In the genomic region with DNA sequence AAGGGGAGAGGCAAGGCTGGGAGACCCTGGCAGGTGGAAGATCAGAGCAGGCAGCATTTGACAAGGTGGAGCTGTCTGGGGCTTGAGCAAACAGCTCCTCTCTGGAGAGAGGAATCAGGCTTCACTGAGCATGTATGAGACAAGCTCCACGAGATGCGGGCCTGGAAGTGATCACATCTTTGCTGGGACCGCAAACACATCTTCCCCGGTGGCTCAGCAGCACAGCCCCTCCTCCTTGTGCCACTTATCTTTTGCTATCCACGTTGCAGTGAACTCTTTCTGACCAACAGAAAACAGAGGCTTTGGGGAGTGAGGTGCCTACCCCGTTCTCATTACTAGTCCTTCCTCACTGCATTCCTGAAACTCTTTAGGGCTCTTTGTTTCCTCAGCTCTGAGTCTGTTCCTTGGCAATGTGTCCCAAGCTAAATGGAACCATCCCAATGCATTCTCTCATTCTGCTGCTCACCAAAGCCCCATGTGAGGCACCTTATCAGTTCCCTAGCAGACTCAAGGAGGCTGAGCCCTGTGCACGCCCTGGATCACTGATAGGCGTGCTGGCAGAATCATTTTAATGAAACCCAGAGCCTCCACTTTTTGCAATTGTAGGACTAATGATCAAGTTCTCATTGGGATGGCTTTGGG, we compare ENCODE assay signal across 14 mouse cellular contexts.
DNase-seq lines count a peak whose midpoint lies in the region; ATAC-seq and TF ChIP-seq lines count a peak whose summit lies in the region.
"Had no signal": no experiment of that assay in that cellular context is flagged by ENCODE, and none has a peak within 500 bp of the region (broad histone marks: within the 10 kb centered on the region; RNA-seq: fewer than 3 reads in every experiment).

No protein-coding gene starts in this region.

- peak; percentile 93 for TF ChIP-seq EP300 in liver, embryonic 14.5 days (IDR thresholded peaks at IDR 0.05; ENCODE audit: low read depth)

- 64% methylated on average over 8 of the region's 8 CpGs for WGBS in forebrain, embryonic 10.5 days
- 60% methylated on average over 8 of the region's 8 CpGs for WGBS in forebrain, embryonic 15.5 days
- WGBS in midbrain, embryonic 12.5 days: 55% methylated on average over 8 of the region's 8 CpGs
- WGBS in midbrain, embryonic 16.5 days: 40% methylated on average over 8 of the region's 8 CpGs
- 4% methylated on average over 8 of the region's 8 CpGs for WGBS in liver, embryonic 14.5 days (ENCODE audit: insufficient replicate concordance)
- 17% methylated on average over 8 of the region's 8 CpGs for WGBS in stomach, embryonic 16.5 days

- H3K9ac ChIP-seq in forebrain, embryonic 15.5 days (replicated peaks): no peak overlapping the region
- H3K9ac ChIP-seq in midbrain, embryonic 12.5 days (replicated peaks): no peak overlapping the region
- no peak overlapping the region for H3K9ac ChIP-seq in midbrain, embryonic 16.5 days (ENCODE audit: low read depth, low read length)
- peak overlapping the region; percentile 69 for H3K9ac ChIP-seq in liver, embryonic 14.5 days (replicated peaks)
- H3K9ac ChIP-seq in stomach, embryonic 16.5 days (ENCODE audit: low read length): no peak overlapping the region
- H3K9ac ChIP-seq: hindbrain, embryonic 14.5 days; lung, embryonic 15.5 days had no signal

- H3K4me1 ChIP-seq in forebrain, embryonic 10.5 days: peaks cover 38% of the 10 kb centered on the region
- H3K4me1 ChIP-seq in forebrain, embryonic 15.5 days: peaks cover 16% of the 10 kb centered on the region
- H3K4me1 ChIP-seq in midbrain, embryonic 12.5 days: peaks cover 39% of the 10 kb centered on the region
- peaks cover 15% of the 10 kb centered on the region for H3K4me1 ChIP-seq in midbrain, embryonic 16.5 days (ENCODE audit: control insufficient read depth, insufficient read depth, low read length)
- peaks cover 29 to 36% of the 10 kb centered on the region in 2 experiments for H3K4me1 ChIP-seq in liver, embryonic 14.5 days (replicated peaks; ENCODE audit: control insufficient read depth in 2 of 2, insufficient read depth in 2 of 2, low read length in 1 of 2)
- no peaks in the 10 kb centered on the region for H3K4me1 ChIP-seq in stomach, embryonic 16.5 days (ENCODE audit: control insufficient read depth, insufficient read depth, low read length)

- no peak for DNase-seq in forebrain, embryonic 10.5 days (ENCODE audit: extremely low spot score, low spot score)
- DNase-seq in liver, embryonic 14.5 days (ENCODE audit: low read depth in 3 of 3, low spot score in 3 of 3): peak; percentile 79 to 87 (median 84)
- no peak for DNase-seq in thymus, adult 18-20 months
- DNase-seq in adrenal gland, adult (ENCODE audit: inconsistent age in 2 of 2, low spot score in 1 of 2): no peak
- DNase-seq: cerebellum, adult 9-11 months; gastrocnemius, adult 2 months; kidney, postnatal 14 days; right cerebral cortex, adult 18-20 months had no signal

- no peak overlapping the region for H3K4me2 ChIP-seq in forebrain, embryonic 15.5 days (replicated peaks)
- H3K4me2 ChIP-seq in midbrain, embryonic 12.5 days (replicated peaks): no peak overlapping the region
- no peak overlapping the region for H3K4me2 ChIP-seq in midbrain, embryonic 16.5 days (ENCODE audit: low read length)
- H3K4me2 ChIP-seq in liver, embryonic 14.5 days (ENCODE audit: low read depth): peak overlapping the region; percentile 78
- H3K4me2 ChIP-seq in stomach, embryonic 16.5 days (ENCODE audit: low read depth, low read length): no peak overlapping the region
- H3K4me2 ChIP-seq: hindbrain, embryonic 14.5 days; lung, embryonic 15.5 days had no signal

- no peaks in the 10 kb centered on the region for H3K36me3 ChIP-seq in forebrain, embryonic 10.5 days (replicated peaks)
- H3K36me3 ChIP-seq in forebrain, embryonic 15.5 days: no peaks in the 10 kb centered on the region
- no peaks in the 10 kb centered on the region for H3K36me3 ChIP-seq in midbrain, embryonic 12.5 days
- no peaks in the 10 kb centered on the region for H3K36me3 ChIP-seq in midbrain, embryonic 16.5 days (ENCODE audit: control insufficient read depth, insufficient read depth, low read length)
- H3K36me3 ChIP-seq in liver, embryonic 14.5 days (replicated peaks; ENCODE audit: control insufficient read depth, insufficient read depth, low read depth): no peaks in the 10 kb centered on the region
- no peaks in the 10 kb centered on the region for H3K36me3 ChIP-seq in stomach, embryonic 16.5 days (ENCODE audit: control insufficient read depth, insufficient read depth, low read length)
- H3K36me3 ChIP-seq: lung, embryonic 15.5 days had no signal

- peaks cover 67% of the 10 kb centered on the region for H3K27me3 ChIP-seq in forebrain, embryonic 10.5 days (ENCODE audit: poor library complexity, severe bottlenecking)
- H3K27me3 ChIP-seq in forebrain, embryonic 15.5 days: no peaks in the 10 kb centered on the region
- peaks cover 9% of the 10 kb centered on the region; the same call in 1 of the 2 replicates for H3K27me3 ChIP-seq in midbrain, embryonic 12.5 days
- no peaks in the 10 kb centered on the region for H3K27me3 ChIP-seq in midbrain, embryonic 16.5 days (ENCODE audit: control insufficient read depth, insufficient read depth, low read depth, low read length)
- H3K27me3 ChIP-seq in liver, embryonic 14.5 days (ENCODE audit: control insufficient read depth, insufficient read depth, low read length): peaks cover 12% of the 10 kb centered on the region
- H3K27me3 ChIP-seq in stomach, embryonic 16.5 days (ENCODE audit: control insufficient read depth, insufficient read depth, low read length): no peaks in the 10 kb centered on the region

- no peaks in the 10 kb centered on the region for H3K9me3 ChIP-seq in forebrain, embryonic 10.5 days
- H3K9me3 ChIP-seq in forebrain, embryonic 15.5 days: no peaks in the 10 kb centered on the region
- H3K9me3 ChIP-seq in midbrain, embryonic 12.5 days: no peaks in the 10 kb centered on the region
- H3K9me3 ChIP-seq in midbrain, embryonic 16.5 days (replicated peaks; ENCODE audit: control insufficient read depth, low read length, poor library complexity, severe bottlenecking): no peaks in the 10 kb centered on the region
- no peaks in the 10 kb centered on the region for H3K9me3 ChIP-seq in liver, embryonic 14.5 days (ENCODE audit: control insufficient read depth, low read length)
- H3K9me3 ChIP-seq in stomach, embryonic 16.5 days (replicated peaks; ENCODE audit: control insufficient read depth, low read length): no peaks in the 10 kb centered on the region
- H3K9me3 ChIP-seq: lung, embryonic 15.5 days had no signal

- no peak overlapping the region for H3K4me3 ChIP-seq in forebrain, embryonic 10.5 days
- H3K4me3 ChIP-seq in forebrain, embryonic 15.5 days: no peak overlapping the region
- H3K4me3 ChIP-seq in midbrain, embryonic 12.5 days: no peak overlapping the region
- H3K4me3 ChIP-seq in midbrain, embryonic 16.5 days (ENCODE audit: low read depth, low read length): no peak overlapping the region
- H3K4me3 ChIP-seq in liver, embryonic 14.5 days (ENCODE audit: insufficient read depth in 1 of 2, low read depth in 2 of 2, low read length in 2 of 2): peak overlapping the region; percentile 45 to 50
- H3K4me3 ChIP-seq in stomach, embryonic 16.5 days (replicated peaks; ENCODE audit: low read length): no peak overlapping the region
- H3K4me3 ChIP-seq: gastrocnemius, adult 2 months; lung, embryonic 15.5 days had no signal

- 0 out of 2 replicates have a peak overlapping the region, but pooled peaks have one; percentile 22 for H3K27ac ChIP-seq in forebrain, embryonic 10.5 days
- no peak overlapping the region for H3K27ac ChIP-seq in forebrain, embryonic 15.5 days (replicated peaks)
- peak overlapping the region; percentile 58; the same call in 1 of the 2 replicates for H3K27ac ChIP-seq in midbrain, embryonic 12.5 days (replicated peaks)
- H3K27ac ChIP-seq in midbrain, embryonic 16.5 days (ENCODE audit: low read length): no peak overlapping the region
- peak overlapping the region; percentile 89 for H3K27ac ChIP-seq in liver, embryonic 14.5 days
- no peak overlapping the region for H3K27ac ChIP-seq in stomach, embryonic 16.5 days (ENCODE audit: low read length)
- H3K27ac ChIP-seq: gastrocnemius, adult 2 months; hindbrain, embryonic 14.5 days; lung, embryonic 15.5 days had no signal

- TF ChIP-seq CTCF in liver, embryonic 14.5 days (IDR thresholded peaks at IDR 0.05; ENCODE audit: low read depth): 0 out of 2 replicates have a peak, but pooled peaks have one; percentile 13

- ATAC-seq in forebrain, embryonic 15.5 days (replicated peaks): no peak
- no peak for ATAC-seq in midbrain, embryonic 12.5 days (ENCODE audit: low FRiP score, low read depth)
- no peak for ATAC-seq in midbrain, embryonic 16.5 days
- ATAC-seq in liver, embryonic 14.5 days (ENCODE audit: insufficient read depth): peak; percentile 99
- ATAC-seq in stomach, embryonic 16.5 days (ENCODE audit: insufficient read depth, low FRiP score): peak; percentile 40; the same call in 1 of the 2 replicates

Comparison
In these comparisons a context has a peak if more than half of its experiments do, and no peak if none do; other contexts are left out.
1. H3K27ac ChIP-seq: peak in forebrain, embryonic 10.5 days (single experiment), midbrain, embryonic 12.5 days (single experiment) and liver, embryonic 14.5 days (single experiment); none in forebrain, embryonic 15.5 days (single experiment), midbrain, embryonic 16.5 days (single experiment) and stomach, embryonic 16.5 days (single experiment).
2. DNase-seq: peak in liver, embryonic 14.5 days (3 of 3); none in forebrain, embryonic 10.5 days (single experiment), thymus, adult 18-20 months (0 of 2) and adrenal gland, adult (0 of 2).
3. H3K4me3 ChIP-seq: peak in liver, embryonic 14.5 days (2 of 2); none in forebrain, embryonic 10.5 days (single experiment), forebrain, embryonic 15.5 days (single experiment), midbrain, embryonic 12.5 days (single experiment), midbrain, embryonic 16.5 days (single experiment) and stomach, embryonic 16.5 days (single experiment).
4. ATAC-seq: peak in liver, embryonic 14.5 days (single experiment) and stomach, embryonic 16.5 days (single experiment); none in forebrain, embryonic 15.5 days (single experiment), midbrain, embryonic 12.5 days (single experiment) and midbrain, embryonic 16.5 days (single experiment).